Mouse (Mus musculus) olfactory bulb, adult 2 months (tissue): ENCODE data around the gene Ntm. TPM values are rescaled to one million over a fixed set of nuclear protein-coding genes. Genes with fewer than 3 reads are reported as not detected.

Source experiments
- H3K27ac ChIP-seq: fragments of 200-500 bp; 2 replicates; pipeline ENCODE4 v1.5.1; 2012; ENCODE audit warnings: low read depth, low read length; ENCODE audit not compliant: insufficient read depth
- H3K4me1 ChIP-seq: fragments of 200-500 bp; 2 replicates; pipeline ENCODE4 v1.6.1; 2012; ENCODE audit warnings: low read length; ENCODE audit not compliant: control insufficient read depth, insufficient read depth
- H3K4me3 ChIP-seq: fragments of 200-500 bp; 2 replicates; pipeline ENCODE4 v1.5.1; 2012; ENCODE audit warnings: mild to moderate bottlenecking, low read depth, low read length, moderate library complexity; ENCODE audit not compliant: insufficient read depth
- CTCF ChIP-seq: fragments of 200-500 bp; IDR thresholded peaks from 2 replicates; pipeline ENCODE4 v1.5.1; 2012; ENCODE audit warnings: low read depth, mild to moderate bottlenecking, low read length, moderate library complexity; ENCODE audit not compliant: insufficient read depth
- POLR2A ChIP-seq: fragments of 200-500 bp; IDR thresholded peaks from 2 replicates; pipeline ENCODE4 v1.6.1; 2012; ENCODE audit warnings: mild to moderate bottlenecking, low read depth, low read length, moderate library complexity; ENCODE audit not compliant: insufficient read depth
- WGBS: fragments of 180-500 bp; shearing (Covaris S2); methylation state at CpG from one replicate; pipeline ENCODE4 v1.1.7; 2018; 5-methylcytosine and 5-hydroxymethylcytosine counted together
- polyA plus RNA-seq: library from polyadenylated mRNA; stranded (reverse); fragments of >200 nt; gene quantifications from 2 replicates; pipeline ENCODE4 v1.2.4, GENCODE M21; 2012; ENCODE audit warnings: low replicate concordance; ENCODE audit not compliant: missing spikeins, insufficient read depth, insufficient read length

The Ntm gene
- polyA plus RNA-seq, 1 experiment: not detected

DNA sequence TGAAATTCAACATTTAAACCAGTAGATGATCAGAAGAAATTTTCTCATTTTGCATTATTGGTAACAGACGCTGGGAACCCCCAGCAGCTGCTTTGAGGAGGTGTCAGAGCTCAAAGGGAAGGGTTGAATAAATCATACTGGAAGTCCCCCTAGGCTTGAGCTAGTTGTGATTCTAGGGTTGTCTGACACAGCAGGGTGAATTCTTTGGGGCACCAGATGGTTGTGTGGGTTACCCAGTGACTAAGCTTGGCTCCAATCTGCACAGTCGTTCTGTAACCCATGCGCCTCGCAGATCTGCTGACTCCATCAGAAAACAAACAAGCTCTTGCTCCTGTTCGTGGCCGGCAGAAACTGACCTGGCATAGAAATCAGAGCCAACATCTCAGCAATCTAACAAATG lies 8.9 kb downstream of the Ntm start:
- Histone ChIP-seq H3K27ac (no peak overlapping the region), H3K4me3 (no peak overlapping the region), H3K4me1 (peaks cover 6% of the 10 kb centered on the region)
- TF ChIP-seq POLR2A (no peak), CTCF (no peak)
- WGBS: 42% methylated on average over 6 of the region's 6 CpGs

DNA sequence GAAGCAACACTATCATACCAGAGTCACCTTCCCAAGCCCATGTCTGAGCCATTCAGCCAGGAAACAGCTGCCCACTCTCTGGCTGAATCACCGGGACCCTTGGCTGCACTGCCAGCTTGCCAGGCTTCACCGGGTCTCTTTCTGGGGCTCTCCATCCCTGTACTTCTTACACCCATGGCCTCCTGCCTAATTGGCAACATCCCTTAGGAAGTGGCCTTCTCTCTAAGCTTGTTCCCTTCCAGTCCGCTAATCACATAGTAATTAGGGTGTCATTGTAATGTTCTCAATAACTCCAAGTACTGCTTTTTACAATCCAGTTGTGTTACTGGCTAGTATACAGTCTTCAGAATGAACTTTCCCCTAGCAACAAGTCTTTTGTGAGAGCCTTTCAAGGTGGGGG lies 13.9 kb downstream of the Ntm start:
- WGBS: 35% methylated on average over 3 of the region's 3 CpGs
- H3K4me3 ChIP-seq: no peak overlapping the region
- TF ChIP-seq POLR2A: no peak
- TF ChIP-seq CTCF: no peak
- no peak overlapping the region for H3K27ac ChIP-seq
- H3K4me1 ChIP-seq: no peaks in the 10 kb centered on the region; the same call in 1 of the 2 replicates

DNA sequence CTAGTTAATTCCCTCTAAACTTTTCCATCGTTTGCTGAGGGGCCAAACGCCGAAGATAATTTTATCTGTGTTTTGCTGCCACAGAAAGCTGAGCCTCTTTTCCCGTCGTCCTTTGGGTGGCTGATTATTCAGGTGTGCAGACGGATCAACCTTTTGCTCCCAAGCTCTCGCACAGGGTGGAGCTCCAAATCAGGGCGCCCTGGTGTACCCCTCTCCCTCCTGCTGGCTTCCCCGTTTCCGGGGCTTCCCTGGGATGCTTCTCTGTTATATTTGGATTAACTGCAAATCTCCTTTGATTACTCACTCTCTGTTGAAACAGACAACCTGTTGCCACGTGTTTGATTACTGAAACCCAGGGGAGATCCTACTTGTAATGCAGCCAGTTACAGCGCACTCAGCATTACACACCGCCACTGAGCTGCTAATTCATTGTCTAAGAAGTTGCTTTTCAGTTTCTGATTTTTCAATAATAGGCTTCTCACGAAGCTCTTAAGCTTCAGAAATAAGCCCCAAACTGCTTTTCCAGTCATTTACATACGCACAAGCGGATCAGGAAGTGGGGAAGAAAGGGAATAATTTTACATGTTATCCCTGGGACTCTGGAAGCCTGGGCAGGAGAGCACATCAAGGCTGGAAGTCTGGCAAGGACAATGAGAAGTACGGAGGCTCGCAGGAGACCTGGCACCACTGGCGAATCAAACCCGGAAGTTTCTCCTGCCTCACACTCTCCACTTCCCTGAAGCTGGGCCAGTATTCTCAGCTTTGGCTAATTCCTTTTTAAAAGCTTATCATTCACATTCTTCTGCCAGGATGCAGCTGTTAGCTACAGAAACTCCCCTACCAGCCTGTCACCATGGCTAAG lies 19.5 kb downstream of the Ntm start:
- TF ChIP-seq POLR2A: no peak
- TF ChIP-seq CTCF: no peak

DNA sequence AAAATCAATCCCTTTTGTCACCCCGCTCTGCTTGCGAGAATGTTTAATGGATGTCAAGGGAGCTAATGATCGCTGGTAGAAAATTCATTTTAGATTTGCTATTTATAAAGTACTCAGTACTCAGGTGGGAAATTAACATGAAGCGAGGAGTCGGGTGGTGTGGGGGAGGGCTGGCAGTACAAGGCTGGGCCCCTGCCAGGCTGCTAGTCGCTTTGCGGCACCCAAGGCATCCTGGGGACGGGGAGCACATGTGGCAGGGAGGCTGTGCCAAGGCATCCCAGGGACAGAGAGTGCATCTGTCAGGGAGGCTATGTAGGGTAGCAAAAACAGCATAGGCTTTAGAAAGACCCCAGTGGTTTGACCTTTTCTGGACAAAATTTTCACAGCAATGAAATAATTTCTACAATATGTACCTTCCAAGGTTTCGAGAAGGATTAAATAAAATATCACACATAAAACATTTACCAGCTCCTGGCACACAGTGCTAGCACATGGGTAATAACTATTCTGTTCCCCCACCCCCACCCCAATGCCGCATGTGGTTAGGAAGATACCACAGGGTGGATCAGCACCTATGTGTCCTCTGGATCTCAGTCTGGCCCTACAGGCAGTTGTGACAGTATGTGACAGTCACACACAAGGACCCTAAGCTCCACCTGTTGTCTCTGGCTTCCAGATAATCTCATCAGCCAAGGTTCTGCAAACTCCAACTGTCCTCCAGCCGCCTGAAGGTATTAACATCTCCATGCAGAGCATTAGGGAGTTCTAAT lies 20.6 kb downstream of the Ntm start:
- TF ChIP-seq POLR2A: no peak
- no peak for TF ChIP-seq CTCF
- Histone ChIP-seq H3K4me3 (no peak overlapping the region), H3K4me1 (peaks cover 7% of the 10 kb centered on the region), H3K27ac (no peak overlapping the region)
- 70% methylated on average over 11 of the region's 11 CpGs for WGBS

More for the DNA sequence above, 19.5 kb downstream of the Ntm start:
- H3K27ac ChIP-seq: no peak overlapping the region
- H3K4me3 ChIP-seq: no peak overlapping the region
- 23% methylated on average over 20 of the region's 20 CpGs for WGBS
- H3K4me1 ChIP-seq: peaks cover 7% of the 10 kb centered on the region

DNA sequence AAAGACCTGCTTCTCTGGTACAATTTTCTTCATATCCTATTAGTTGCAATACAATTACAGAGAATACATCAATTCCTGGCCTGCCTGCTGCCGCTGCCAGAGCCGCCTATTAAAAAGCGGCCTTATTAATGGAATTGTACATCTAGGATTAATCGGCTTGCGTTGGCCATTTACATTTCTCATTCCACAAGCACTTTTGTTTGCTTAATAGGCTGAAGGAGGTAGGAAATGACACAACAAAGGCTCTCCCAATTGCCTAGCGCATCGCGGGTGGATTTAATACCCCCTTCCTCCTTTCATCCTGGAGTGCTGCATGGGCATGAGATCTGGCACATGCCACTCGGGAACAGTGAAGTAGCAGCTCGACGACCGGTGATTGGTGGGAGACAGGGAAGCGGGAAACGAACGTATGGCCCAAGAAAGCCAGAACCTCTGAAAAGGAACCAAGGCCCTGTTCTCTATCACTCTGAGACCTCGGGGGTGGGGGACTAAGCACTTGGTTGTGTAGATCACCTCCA lies 23.4 kb downstream of the Ntm start:
- peaks cover 7% of the 10 kb centered on the region for H3K4me1 ChIP-seq
- TF ChIP-seq POLR2A (no peak), CTCF (no peak)
- no peak overlapping the region for H3K4me3 ChIP-seq
- WGBS: 64% methylated on average over 16 of the region's 16 CpGs
- no peak overlapping the region for H3K27ac ChIP-seq

DNA sequence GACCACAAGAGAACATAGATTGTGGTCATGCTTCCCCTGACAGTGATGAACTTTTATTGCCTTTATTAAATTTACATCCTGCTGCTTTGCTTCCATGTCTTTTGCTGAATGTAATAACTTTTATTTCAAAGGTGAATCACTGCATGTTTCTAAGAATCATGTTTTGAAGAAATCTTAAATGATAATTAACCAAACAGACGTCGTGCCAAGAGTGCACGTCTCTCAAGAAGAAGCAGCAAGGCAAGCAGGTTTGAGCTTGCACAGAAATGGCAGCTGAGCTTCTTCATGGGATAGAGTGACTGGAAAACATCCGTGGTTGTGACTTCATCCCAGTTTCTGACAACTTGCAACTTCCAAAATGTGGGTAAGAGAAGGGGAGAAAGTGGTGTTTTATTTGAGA lies 34.1 kb downstream of the Ntm start:
- Histone ChIP-seq H3K4me1 (no peaks in the 10 kb centered on the region), H3K4me3 (no peak overlapping the region), H3K27ac (no peak overlapping the region)
- TF ChIP-seq POLR2A: no peak
- no peak for TF ChIP-seq CTCF
- 91% methylated on average over 4 of the region's 4 CpGs for WGBS

DNA sequence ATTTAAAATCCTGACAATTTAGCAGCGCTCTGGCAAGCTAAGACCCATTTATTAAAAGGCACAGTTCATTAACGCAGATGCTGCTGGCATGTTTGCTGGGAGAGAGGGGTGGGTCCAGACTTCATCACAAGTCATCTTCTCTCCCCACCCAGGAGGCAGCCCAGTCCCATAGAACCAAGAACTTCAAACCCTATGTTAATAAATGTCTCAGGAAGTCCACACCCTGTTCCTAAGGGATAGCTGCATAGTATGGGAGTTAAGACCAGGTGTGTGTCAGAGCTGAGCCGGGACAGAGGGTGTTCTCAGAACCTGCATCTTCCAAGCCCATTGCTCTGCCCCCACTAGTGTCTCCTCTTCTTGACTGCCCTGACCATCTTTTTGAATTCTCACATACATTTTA lies 37.6 kb downstream of the Ntm start:
- H3K4me3 ChIP-seq: no peak overlapping the region
- TF ChIP-seq CTCF (no peak), POLR2A (no peak)
- H3K27ac ChIP-seq: no peak overlapping the region
- 69% methylated on average over 3 of the region's 3 CpGs for WGBS
- no peaks in the 10 kb centered on the region for H3K4me1 ChIP-seq

DNA sequence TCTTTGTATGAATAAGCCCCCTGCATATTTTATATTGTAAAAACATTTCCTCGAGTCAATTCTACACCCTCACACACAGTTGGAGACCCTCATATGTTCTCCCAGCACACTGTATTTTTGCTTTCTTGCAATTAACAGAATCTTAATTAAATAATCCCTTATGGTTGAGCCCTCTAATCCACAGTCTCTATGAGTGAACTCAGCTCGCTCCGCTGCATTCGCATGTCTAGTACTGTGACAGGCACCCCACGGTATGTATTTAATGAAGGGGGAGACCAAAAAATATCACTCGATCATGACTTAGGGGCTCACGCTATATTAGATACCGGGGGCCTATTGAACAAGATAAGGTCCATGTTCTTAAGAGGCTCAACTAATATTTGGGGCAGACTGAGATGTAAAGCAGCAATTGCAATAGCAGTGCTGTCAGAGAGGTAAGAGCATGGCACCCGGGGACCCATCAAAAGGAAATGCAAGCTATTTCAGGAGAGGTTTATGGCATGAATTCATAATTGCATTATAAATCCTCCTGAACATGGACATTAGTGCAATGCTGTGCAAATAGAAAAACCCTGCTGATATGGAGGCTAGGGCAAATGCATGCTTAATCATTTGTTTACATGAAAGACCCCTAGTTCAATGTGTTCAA lies 64.4 kb downstream of the Ntm start:
- Histone ChIP-seq H3K4me1 (peaks cover 3% of the 10 kb centered on the region; the same call in 1 of the 2 replicates), H3K4me3 (no peak overlapping the region), H3K27ac (no peak overlapping the region)
- WGBS: 76% methylated on average over 9 of the region's 9 CpGs
- TF ChIP-seq POLR2A: no peak
- TF ChIP-seq CTCF: no peak

DNA sequence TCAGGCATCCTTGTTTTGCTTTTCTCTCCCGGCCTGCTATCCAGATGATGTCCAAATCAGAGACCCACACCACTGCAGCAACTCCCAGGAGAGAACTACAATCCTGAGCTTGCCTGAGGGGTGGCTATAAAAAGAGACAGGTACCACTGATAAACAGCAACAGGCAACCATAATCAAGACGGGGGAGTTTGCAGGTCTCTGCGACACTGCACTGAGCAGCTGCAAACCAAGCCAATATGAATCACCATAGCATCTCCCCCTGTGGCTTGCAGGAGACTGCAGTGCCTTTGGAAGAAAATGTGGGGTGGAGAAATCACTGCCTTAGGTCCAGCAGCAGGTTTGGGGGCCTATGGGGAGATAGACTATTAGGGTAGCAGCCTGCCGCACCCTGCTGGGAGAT lies 65.5 kb downstream of the Ntm start:
- H3K27ac ChIP-seq: no peak overlapping the region
- TF ChIP-seq CTCF: no peak
- no peak for TF ChIP-seq POLR2A
- H3K4me3 ChIP-seq: no peak overlapping the region
- 78% methylated on average over 4 of the region's 4 CpGs for WGBS
- peaks cover 3% of the 10 kb centered on the region; the same call in 1 of the 2 replicates for H3K4me1 ChIP-seq
